Mouse (Mus musculus) retina, postnatal 1 day (tissue): ENCODE measurements around the gene Abca8a.

ENCODE experiments used
- DNase-seq: peaks from one replicate; pipeline ENCODE4 v3.0.0-alpha.2; 2012

Gene Abca8a

DNA sequence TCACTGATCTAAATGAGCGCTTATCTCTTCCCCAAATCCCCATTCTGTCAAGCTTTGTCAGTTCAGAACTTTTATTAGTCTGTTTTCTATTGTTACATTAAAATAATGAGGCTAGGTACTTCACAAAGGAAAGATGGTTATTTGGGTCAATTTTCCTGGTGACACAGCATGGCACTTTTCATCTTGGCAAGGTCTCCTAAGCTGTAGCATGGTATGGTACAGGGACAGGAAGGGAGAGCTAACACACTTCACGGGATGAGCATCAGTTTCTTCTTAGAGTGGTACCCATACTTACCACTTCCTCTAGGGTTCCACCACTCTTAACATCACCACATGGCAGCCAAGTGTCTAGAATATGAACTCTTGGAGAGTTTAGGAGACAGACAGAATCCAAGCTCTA lies 113.9 kb downstream of the Abca8a start:
- peak; percentile 47 for DNase-seq
